Mouse (Mus musculus): ENCODE data around the gene Lhfpl2.

Gene Lhfpl2

GRCm38 (mm10) chr13:94066626-94067275 is 9.2 kb downstream of the Lhfpl2 start:
- no peak for DNase-seq (ENCODE audit: low spot score)

- no peak for DNase-seq (ENCODE audit: low spot score)
Measured at GRCm38 (mm10) chr13:94068308-94068707, 10.7 kb downstream of the Lhfpl2 start.

- DNase-seq (ENCODE audit: low spot score), result no peak
Measured at GRCm38 (mm10) chr13:94069421-94070307, 12.1 kb downstream of the Lhfpl2 start.

GRCm38 (mm10) chr13:94070308-94070619 is 12.7 kb downstream of the Lhfpl2 start:
- DNase-seq (ENCODE audit: low spot score), result no peak

- DNase-seq (ENCODE audit: low spot score), result no peak
Measured at GRCm38 (mm10) chr13:94070927-94071326, 13.3 kb downstream of the Lhfpl2 start.

- no peak for DNase-seq (ENCODE audit: low spot score)
Measured at GRCm38 (mm10) chr13:94073046-94073715, 15.6 kb downstream of the Lhfpl2 start.

GRCm38 (mm10) chr13:94073716-94074115 is 16.1 kb downstream of the Lhfpl2 start:
- DNase-seq (ENCODE audit: low spot score), result no peak

GRCm38 (mm10) chr13:94075181-94075580 is 17.6 kb downstream of the Lhfpl2 start:
- DNase-seq (ENCODE audit: low spot score), result no peak

GRCm38 (mm10) chr13:94077136-94078018 is 19.8 kb downstream of the Lhfpl2 start:
- no peak for DNase-seq (ENCODE audit: low spot score)

GRCm38 (mm10) chr13:94083196-94083595 is 25.6 kb downstream of the Lhfpl2 start:
- DNase-seq (ENCODE audit: low spot score), result no peak

- no peak for DNase-seq (ENCODE audit: low spot score)
Measured at GRCm38 (mm10) chr13:94084220-94085126, 26.9 kb downstream of the Lhfpl2 start.

GRCm38 (mm10) chr13:94086090-94086808 is 28.7 kb downstream of the Lhfpl2 start:
- DNase-seq (ENCODE audit: low spot score), result no peak

GRCm38 (mm10) chr13:94087061-94087460 is 29.5 kb downstream of the Lhfpl2 start:
- DNase-seq (ENCODE audit: low spot score), result no peak

GRCm38 (mm10) chr13:94088788-94089187 is 31.2 kb downstream of the Lhfpl2 start:
- DNase-seq (ENCODE audit: low spot score), result no peak

GRCm38 (mm10) chr13:94089286-94089685 is 31.7 kb downstream of the Lhfpl2 start:
- no peak for DNase-seq (ENCODE audit: low spot score)

- no peak for DNase-seq (ENCODE audit: low spot score)
Measured at GRCm38 (mm10) chr13:94091366-94091765, 33.8 kb downstream of the Lhfpl2 start.

- no peak for DNase-seq (ENCODE audit: low spot score)
Measured at GRCm38 (mm10) chr13:94094176-94094575, 36.6 kb downstream of the Lhfpl2 start.

GRCm38 (mm10) chr13:94094625-94095024 is 37.0 kb downstream of the Lhfpl2 start:
- no peak for DNase-seq (ENCODE audit: low spot score)

GRCm38 (mm10) chr13:94095202-94095601 is 37.6 kb downstream of the Lhfpl2 start:
- no peak for DNase-seq (ENCODE audit: low spot score)

- DNase-seq (ENCODE audit: low spot score), result no peak
Measured at GRCm38 (mm10) chr13:94097667-94098066, 40.1 kb downstream of the Lhfpl2 start.

All from left cerebral cortex, adult 11 months (tissue).